Mouse (Mus musculus): ENCODE measurements around the gene Gm7534. TPM values are rescaled to one million over a fixed set of nuclear protein-coding genes. Genes with fewer than 3 reads are reported as not detected.

Gm7534 gene
- total RNA-seq, 1 experiment, result not detected

DNA sequence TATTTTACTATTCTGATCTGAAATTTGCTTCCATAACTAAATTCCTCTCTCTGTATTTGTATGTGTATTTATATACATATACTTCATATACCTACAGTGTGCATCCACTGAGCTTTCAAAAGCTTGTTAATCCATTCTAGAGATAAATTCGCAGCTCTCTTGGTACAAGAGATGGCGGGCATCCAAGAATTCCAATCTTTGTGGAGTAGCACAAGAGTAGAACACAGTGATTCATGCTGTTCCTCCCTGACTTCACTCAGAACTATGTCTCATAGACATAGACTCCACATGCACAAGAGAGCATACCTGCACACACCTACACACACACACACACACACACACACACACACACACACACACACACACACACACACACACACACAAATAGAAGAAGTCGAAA is 30.4 kb downstream of the Gm7534 start:
- H3K9ac ChIP-seq (ENCODE audit: insufficient read depth, low read depth, low read length, poor library complexity, severe bottlenecking), result no peak overlapping the region
- TF ChIP-seq ZC3H11A (IDR thresholded peaks at IDR 0.05; ENCODE audit: borderline replicate concordance, low read depth, low read length), result no peak
- TF ChIP-seq CHD2 (IDR thresholded peaks at IDR 0.05; ENCODE audit: low read depth, low read length), result no peak
- TF ChIP-seq HCFC1 (IDR thresholded peaks at IDR 0.05; ENCODE audit: borderline replicate concordance, insufficient read depth, low read length), result no peak
- TF ChIP-seq MAFK (IDR thresholded peaks at IDR 0.05; ENCODE audit: insufficient read depth, low read depth, low read length), result no peak
- TF ChIP-seq ZNF384 (IDR thresholded peaks at IDR 0.05; ENCODE audit: low read depth, low read length), result no peak
- H3K36me3 ChIP-seq (ENCODE audit: control insufficient read depth, insufficient read depth, low read length, poor library complexity, severe bottlenecking), result peaks cover 5% of the 10 kb centered on the region
- H3K4me1 ChIP-seq (ENCODE audit: control insufficient read depth in 2 of 2, insufficient read depth in 2 of 2, low read length in 2 of 2, poor library complexity in 1 of 2), result no peaks in the 10 kb centered on the region
- DNase-seq (ENCODE audit: low read depth, low spot score), result no peak
- H3K9me3 ChIP-seq (ENCODE audit: control insufficient read depth, insufficient read depth, low read depth, low read length), result no peaks in the 10 kb centered on the region
- no peak overlapping the region for H3K4me3 ChIP-seq (ENCODE audit: insufficient read depth in 1 of 2, low read depth in 1 of 2, low read length in 2 of 2, poor library complexity in 1 of 2, severe bottlenecking in 1 of 2)
- H3K27ac ChIP-seq (ENCODE audit: insufficient read depth, low read depth, low read length, poor library complexity, severe bottlenecking), result no peak overlapping the region
- in situ Hi-C loops (cut with MboI; ENCODE audit: low sequenced_read_pairs in 2 of 2, unreplicated experiment in 2 of 2), result no loop called here

DNA sequence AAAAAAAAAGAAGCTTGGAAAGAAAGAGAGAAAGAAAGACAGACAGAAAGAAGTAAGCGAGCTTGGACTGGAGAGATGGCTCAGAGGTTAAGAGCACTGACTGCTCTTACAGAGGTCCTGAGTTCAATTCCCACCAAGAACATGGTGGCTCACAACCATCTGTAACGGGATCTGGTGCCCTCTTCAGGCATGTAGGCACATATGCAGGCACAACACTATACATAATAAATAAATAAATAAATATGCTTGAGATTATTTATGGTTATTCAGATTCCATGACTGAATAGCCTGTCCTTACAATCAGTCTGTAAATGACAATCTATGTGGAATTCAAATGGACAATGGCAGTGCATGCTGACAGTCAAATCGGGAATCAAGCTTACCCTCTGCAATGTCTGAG is 35.9 kb downstream of the Gm7534 start:
- TF ChIP-seq HCFC1 (IDR thresholded peaks at IDR 0.05; ENCODE audit: borderline replicate concordance, insufficient read depth, low read length) (no peak), ZNF384 (IDR thresholded peaks at IDR 0.05; ENCODE audit: low read depth, low read length) (no peak)
- no peaks in the 10 kb centered on the region for H3K4me1 ChIP-seq (ENCODE audit: control insufficient read depth in 2 of 2, insufficient read depth in 2 of 2, low read length in 2 of 2, poor library complexity in 1 of 2)
- in situ Hi-C loops (cut with MboI; ENCODE audit: low sequenced_read_pairs in 2 of 2, unreplicated experiment in 2 of 2), result no loop called here
- peaks cover 4% of the 10 kb centered on the region; the same call in 1 of the 2 replicates for H3K36me3 ChIP-seq (ENCODE audit: control insufficient read depth, insufficient read depth, low read length, poor library complexity, severe bottlenecking)
- H3K9me3 ChIP-seq (ENCODE audit: control insufficient read depth, insufficient read depth, low read depth, low read length), result no peaks in the 10 kb centered on the region
- H3K27ac ChIP-seq (ENCODE audit: insufficient read depth, low read depth, low read length, poor library complexity, severe bottlenecking), result no peak overlapping the region
- DNase-seq (ENCODE audit: low read depth, low spot score), result no peak
- H3K9ac ChIP-seq (ENCODE audit: insufficient read depth, low read depth, low read length, poor library complexity, severe bottlenecking), result no peak overlapping the region
- H3K4me3 ChIP-seq (ENCODE audit: insufficient read depth in 1 of 2, low read depth in 1 of 2, low read length in 2 of 2, poor library complexity in 1 of 2, severe bottlenecking in 1 of 2), result no peak overlapping the region

DNA sequence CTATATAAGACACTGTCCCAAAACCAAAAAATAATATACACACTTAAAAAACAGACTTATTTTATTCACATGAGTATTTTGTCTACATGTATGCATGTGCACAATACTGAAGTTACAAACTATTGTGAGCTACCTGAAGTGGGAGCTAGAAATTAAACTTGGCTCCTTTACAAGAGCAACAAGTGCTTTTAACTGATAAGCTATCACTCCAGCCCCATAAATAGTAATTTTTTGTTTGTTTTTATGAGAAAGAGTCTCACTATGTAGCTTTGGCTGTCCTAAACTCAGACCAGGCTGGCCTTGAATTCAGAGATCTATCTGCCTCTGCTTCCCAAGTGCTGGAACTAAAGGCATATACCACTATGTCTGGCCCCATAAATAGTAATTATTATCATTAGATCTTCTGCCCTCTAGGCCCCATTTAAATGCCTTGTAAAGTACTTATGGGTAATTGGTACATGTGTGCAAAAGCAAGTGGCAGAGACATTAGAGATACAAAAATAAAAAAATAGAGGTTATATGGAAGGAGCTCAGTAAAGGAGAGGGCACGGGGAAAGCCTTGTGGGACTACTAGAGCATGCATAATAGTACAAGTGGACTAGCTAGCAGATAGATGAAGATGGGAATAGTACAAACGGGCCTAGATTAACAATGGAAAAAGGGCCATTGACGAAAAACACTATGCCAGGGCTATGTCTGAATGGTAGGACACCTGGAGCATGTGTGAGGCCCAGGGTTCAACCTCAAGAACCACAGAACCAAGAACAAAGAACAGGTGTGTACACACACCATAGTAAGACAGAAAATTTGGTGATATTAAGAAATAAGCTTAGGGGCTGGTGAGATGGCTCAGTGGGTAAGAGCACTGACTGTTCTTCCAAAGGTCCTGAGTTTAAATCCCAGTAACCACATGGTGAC is 37.0 kb downstream of the Gm7534 start:
- no peaks in the 10 kb centered on the region for H3K4me1 ChIP-seq (ENCODE audit: control insufficient read depth in 2 of 2, insufficient read depth in 2 of 2, low read length in 2 of 2, poor library complexity in 1 of 2)
- no peak overlapping the region for H3K9ac ChIP-seq (ENCODE audit: insufficient read depth, low read depth, low read length, poor library complexity, severe bottlenecking)
- peaks cover 2% of the 10 kb centered on the region; the same call in 1 of the 2 replicates for H3K36me3 ChIP-seq (ENCODE audit: control insufficient read depth, insufficient read depth, low read length, poor library complexity, severe bottlenecking)
- no peak overlapping the region for H3K27ac ChIP-seq (ENCODE audit: insufficient read depth, low read depth, low read length, poor library complexity, severe bottlenecking)
- no peaks in the 10 kb centered on the region for H3K9me3 ChIP-seq (ENCODE audit: control insufficient read depth, insufficient read depth, low read depth, low read length)
- DNase-seq (ENCODE audit: low read depth, low spot score), result no peak
- no peak overlapping the region for H3K4me3 ChIP-seq (ENCODE audit: insufficient read depth in 1 of 2, low read depth in 1 of 2, low read length in 2 of 2, poor library complexity in 1 of 2, severe bottlenecking in 1 of 2)
- TF ChIP-seq ZNF384 (IDR thresholded peaks at IDR 0.05; ENCODE audit: low read depth, low read length) (no peak), ZC3H11A (IDR thresholded peaks at IDR 0.05; ENCODE audit: borderline replicate concordance, low read depth, low read length) (no peak), CHD2 (IDR thresholded peaks at IDR 0.05; ENCODE audit: low read depth, low read length) (no peak), MAFK (IDR thresholded peaks at IDR 0.05; ENCODE audit: insufficient read depth, low read depth, low read length) (no peak), HCFC1 (IDR thresholded peaks at IDR 0.05; ENCODE audit: borderline replicate concordance, insufficient read depth, low read length) (no peak)
- in situ Hi-C loops (cut with MboI; ENCODE audit: low sequenced_read_pairs in 2 of 2, unreplicated experiment in 2 of 2), result no loop called here

DNA sequence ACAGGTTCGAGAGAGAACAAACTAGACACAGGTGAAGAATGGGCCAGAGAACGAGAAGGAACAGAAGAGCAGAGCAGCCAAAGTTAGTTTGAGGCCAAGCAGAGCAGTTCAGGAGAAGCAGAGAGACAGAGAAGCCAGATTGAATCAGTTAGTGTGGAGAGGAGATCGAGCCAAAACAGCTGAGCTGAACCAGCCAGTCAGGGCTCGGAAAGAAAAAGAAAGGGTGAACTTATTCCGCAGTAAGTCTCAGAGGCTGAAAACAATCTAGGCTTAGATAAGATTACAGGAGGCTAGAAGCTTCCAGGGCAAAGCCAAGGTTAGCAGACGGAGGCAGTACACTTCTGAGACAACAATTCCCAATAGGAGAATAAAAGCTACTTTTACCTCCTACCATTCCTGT is 37.8 kb downstream of the Gm7534 start:
- in situ Hi-C loops (cut with MboI; ENCODE audit: low sequenced_read_pairs in 2 of 2, unreplicated experiment in 2 of 2), result no loop called here
- Histone ChIP-seq H3K4me3 (ENCODE audit: insufficient read depth in 1 of 2, low read depth in 1 of 2, low read length in 2 of 2, poor library complexity in 1 of 2, severe bottlenecking in 1 of 2) (no peak overlapping the region), H3K9ac (ENCODE audit: insufficient read depth, low read depth, low read length, poor library complexity, severe bottlenecking) (no peak overlapping the region), H3K4me1 (ENCODE audit: control insufficient read depth in 2 of 2, insufficient read depth in 2 of 2, low read length in 2 of 2, poor library complexity in 1 of 2) (no peaks in the 10 kb centered on the region), H3K9me3 (ENCODE audit: control insufficient read depth, insufficient read depth, low read depth, low read length) (no peaks in the 10 kb centered on the region), H3K36me3 (ENCODE audit: control insufficient read depth, insufficient read depth, low read length, poor library complexity, severe bottlenecking) (peaks cover 2% of the 10 kb centered on the region; the same call in 1 of the 2 replicates), H3K27ac (ENCODE audit: insufficient read depth, low read depth, low read length, poor library complexity, severe bottlenecking) (no peak overlapping the region)
- no peak for DNase-seq (ENCODE audit: low read depth, low spot score)
- TF ChIP-seq MAFK (IDR thresholded peaks at IDR 0.05; ENCODE audit: insufficient read depth, low read depth, low read length) (no peak), CHD2 (IDR thresholded peaks at IDR 0.05; ENCODE audit: low read depth, low read length) (no peak), HCFC1 (IDR thresholded peaks at IDR 0.05; ENCODE audit: borderline replicate concordance, insufficient read depth, low read length) (no peak), ZNF384 (IDR thresholded peaks at IDR 0.05; ENCODE audit: low read depth, low read length) (no peak), ZC3H11A (IDR thresholded peaks at IDR 0.05; ENCODE audit: borderline replicate concordance, low read depth, low read length) (no peak)
